Mouse (Mus musculus): ENCODE results near the gene Jpt1. TPM values are rescaled to one million over a fixed set of nuclear protein-coding genes. Genes with fewer than 3 reads are reported as not detected.

Gene Jpt1
- 22.4 TPM for polyA plus RNA-seq (2015; fragmentation: Illumina TruSeq; extraction: RNeasy Lipid Tissue Mini Kit (QIAGEN cat#74804); ENCODE audit: insufficient read depth, low read depth, low replicate concordance)

DNA sequence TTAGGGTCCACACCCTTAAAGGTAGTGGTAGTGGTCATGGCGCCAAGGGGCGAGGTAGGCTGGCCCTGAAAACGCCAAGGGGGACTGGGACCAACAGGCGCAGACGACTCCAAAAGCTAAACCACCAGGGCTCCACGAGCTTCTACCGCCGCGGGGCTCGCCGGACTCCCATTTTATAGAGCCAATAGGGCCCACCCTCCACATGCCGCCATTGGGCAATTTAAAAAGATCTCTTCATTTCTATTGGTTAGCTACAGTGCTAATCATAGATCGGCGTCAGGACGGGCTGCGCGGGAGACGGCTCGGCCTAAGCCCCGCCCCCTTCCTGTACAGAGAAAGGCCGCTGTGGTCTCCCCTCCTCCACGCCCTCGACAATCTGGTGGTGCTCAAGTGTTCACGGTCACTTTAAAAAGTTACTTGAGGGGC, at the start of gene Jpt1:
Gene Jpt1 (minus strand): TSS at position 150 of the 426 bp plus-strand sequence.

GRCm38 (mm10) chr11:115536038-115536681, 22.0 kb upstream of the Jpt1 start, which contains the start of gene Sumo2:
Gene Sumo2, minus strand, starts transcription at chr11:115536276.

DNA sequence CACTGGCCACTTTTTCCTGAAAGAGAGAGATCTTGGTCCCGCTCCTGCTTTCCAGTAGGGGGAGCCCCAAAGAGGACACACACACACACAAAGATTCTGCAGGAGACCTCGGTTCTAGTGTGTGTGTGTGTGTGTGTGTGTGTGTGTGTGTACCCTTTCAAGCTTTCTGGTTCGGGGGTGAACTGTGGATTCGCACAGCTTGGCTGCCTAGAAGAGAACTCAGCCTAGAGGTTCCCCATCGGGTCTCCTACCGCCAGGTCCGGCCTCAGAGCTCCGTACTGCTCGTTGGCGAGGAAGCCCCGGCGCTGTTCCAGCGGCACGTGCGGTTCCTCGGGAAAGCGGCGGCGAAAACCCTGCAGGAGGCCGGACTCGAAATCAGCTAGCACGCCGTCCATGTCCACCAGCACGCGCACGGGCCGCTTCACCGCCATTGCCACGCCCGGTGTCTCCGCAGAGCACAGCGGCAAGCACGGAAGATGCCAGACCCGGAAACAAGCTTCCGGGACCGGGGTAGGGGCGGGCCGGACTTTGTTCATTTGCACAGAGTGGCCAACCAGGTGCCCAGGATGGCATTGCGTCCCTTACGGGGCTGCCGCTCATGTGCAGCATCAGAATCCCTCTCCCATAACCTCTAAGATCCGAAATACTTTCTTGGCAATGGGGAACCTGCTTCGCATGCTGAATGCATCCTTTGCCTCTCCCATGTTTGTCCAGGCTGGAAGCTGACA, 22.7 kb downstream of the Jpt1 start, which contains the start of gene Nt5c:
Gene Nt5c (minus strand): TSS at position 507 of the 728 bp plus-strand sequence.

GRCm38 (mm10) chr11:115475025-115475757, 39.0 kb downstream of the Jpt1 start, which contains the start of gene Armc7:
Gene Armc7, plus strand, starts transcription at chr11:115475667.

DNA sequence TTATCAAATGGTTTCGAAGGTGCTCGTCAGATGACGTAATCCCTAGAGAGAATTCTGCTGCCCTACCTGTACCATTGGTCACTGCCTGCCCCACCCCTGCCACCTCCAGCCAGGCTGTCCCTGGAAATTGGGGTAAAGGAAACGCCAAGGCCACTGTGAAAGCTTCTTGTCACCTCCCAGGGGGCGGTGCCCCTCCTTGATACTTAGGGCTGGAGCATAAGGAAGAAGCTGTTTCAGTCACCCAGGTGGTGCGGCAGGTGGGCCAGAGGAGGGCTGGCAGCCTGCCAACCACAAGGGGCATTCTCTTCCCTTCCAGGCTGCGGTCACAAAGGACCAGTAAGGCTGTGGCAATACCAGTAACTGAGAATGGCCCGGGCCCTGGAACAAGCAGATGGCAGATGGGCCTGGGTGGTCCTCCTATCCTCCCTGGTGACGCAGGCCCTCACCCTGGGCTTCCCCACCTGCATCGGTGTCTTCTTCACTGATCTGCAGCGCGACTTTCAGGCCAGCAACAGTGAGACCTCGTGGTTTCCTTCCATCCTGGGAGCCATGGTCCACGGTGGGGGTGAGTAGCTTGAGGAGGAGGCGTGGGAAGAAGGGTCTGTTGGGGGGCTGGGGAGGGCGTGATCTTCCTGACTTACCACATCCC, 51.8 kb downstream of the Jpt1 start, which contains the start of gene Slc16a5:
Gene Slc16a5 (plus strand): TSS at position 232 of the 649 bp plus-strand sequence.

Other genes with a start within 250 kb of the Jpt1 start
- 0.48 TPM for gene Grin2c, start 247.1 kb downstream of the Jpt1 start, polyA plus RNA-seq (2015; fragmentation: Illumina TruSeq; extraction: RNeasy Lipid Tissue Mini Kit (QIAGEN cat#74804); ENCODE audit: insufficient read depth, low read depth, low replicate concordance)
- gene Fdxr, start 237.3 kb downstream of the Jpt1 start, polyA plus RNA-seq (2015; fragmentation: Illumina TruSeq; extraction: RNeasy Lipid Tissue Mini Kit (QIAGEN cat#74804); ENCODE audit: insufficient read depth, low read depth, low replicate concordance): 10.5 TPM
- 3.3 TPM for gene Fads6, start 216.7 kb downstream of the Jpt1 start, polyA plus RNA-seq (2015; fragmentation: Illumina TruSeq; extraction: RNeasy Lipid Tissue Mini Kit (QIAGEN cat#74804); ENCODE audit: insufficient read depth, low read depth, low replicate concordance)
- gene Otop2, start 207.2 kb downstream of the Jpt1 start, polyA plus RNA-seq (2015; fragmentation: Illumina TruSeq; extraction: RNeasy Lipid Tissue Mini Kit (QIAGEN cat#74804); ENCODE audit: insufficient read depth, low read depth, low replicate concordance): not detected
- gene Ush1g, start 192.3 kb downstream of the Jpt1 start, polyA plus RNA-seq (2015; fragmentation: Illumina TruSeq; extraction: RNeasy Lipid Tissue Mini Kit (QIAGEN cat#74804); ENCODE audit: insufficient read depth, low read depth, low replicate concordance): not detected
- not detected for gene Otop3, start 179.7 kb downstream of the Jpt1 start, polyA plus RNA-seq (2015; fragmentation: Illumina TruSeq; extraction: RNeasy Lipid Tissue Mini Kit (QIAGEN cat#74804); ENCODE audit: insufficient read depth, low read depth, low replicate concordance)
- 44.2 TPM for gene Hid1, start 146.6 kb downstream of the Jpt1 start, polyA plus RNA-seq (2015; fragmentation: Illumina TruSeq; extraction: RNeasy Lipid Tissue Mini Kit (QIAGEN cat#74804); ENCODE audit: insufficient read depth, low read depth, low replicate concordance)
- 2.5 TPM for gene Cdr2l, start 132.5 kb downstream of the Jpt1 start, polyA plus RNA-seq (2015; fragmentation: Illumina TruSeq; extraction: RNeasy Lipid Tissue Mini Kit (QIAGEN cat#74804); ENCODE audit: insufficient read depth, low read depth, low replicate concordance)
- 26.4 TPM for gene Mrpl58, start 110.6 kb downstream of the Jpt1 start, polyA plus RNA-seq (2015; fragmentation: Illumina TruSeq; extraction: RNeasy Lipid Tissue Mini Kit (QIAGEN cat#74804); ENCODE audit: insufficient read depth, low read depth, low replicate concordance)
- gene Atp5h, start 94.4 kb downstream of the Jpt1 start, polyA plus RNA-seq (2015; fragmentation: Illumina TruSeq; extraction: RNeasy Lipid Tissue Mini Kit (QIAGEN cat#74804); ENCODE audit: insufficient read depth, low read depth, low replicate concordance): 161 TPM
- gene Kctd2, start 94.3 kb downstream of the Jpt1 start, polyA plus RNA-seq (2015; fragmentation: Illumina TruSeq; extraction: RNeasy Lipid Tissue Mini Kit (QIAGEN cat#74804); ENCODE audit: insufficient read depth, low read depth, low replicate concordance): 19.3 TPM
- not detected for gene Trim80, start 73.8 kb downstream of the Jpt1 start, polyA plus RNA-seq (2015; fragmentation: Illumina TruSeq; extraction: RNeasy Lipid Tissue Mini Kit (QIAGEN cat#74804); ENCODE audit: insufficient read depth, low read depth, low replicate concordance)
- 2.6 TPM for gene Slc16a5, start 51.9 kb downstream of the Jpt1 start, polyA plus RNA-seq (2015; fragmentation: Illumina TruSeq; extraction: RNeasy Lipid Tissue Mini Kit (QIAGEN cat#74804); ENCODE audit: insufficient read depth, low read depth, low replicate concordance)
- 1.3 TPM for gene Armc7, start 38.7 kb downstream of the Jpt1 start, polyA plus RNA-seq (2015; fragmentation: Illumina TruSeq; extraction: RNeasy Lipid Tissue Mini Kit (QIAGEN cat#74804); ENCODE audit: insufficient read depth, low read depth, low replicate concordance)
- gene Nt5c, start 22.5 kb downstream of the Jpt1 start, polyA plus RNA-seq (2015; fragmentation: Illumina TruSeq; extraction: RNeasy Lipid Tissue Mini Kit (QIAGEN cat#74804); ENCODE audit: insufficient read depth, low read depth, low replicate concordance): 14.2 TPM
- 54.9 TPM for gene Sumo2, start 21.9 kb upstream of the Jpt1 start, polyA plus RNA-seq (2015; fragmentation: Illumina TruSeq; extraction: RNeasy Lipid Tissue Mini Kit (QIAGEN cat#74804); ENCODE audit: insufficient read depth, low read depth, low replicate concordance)
- gene Nup85, start 50.0 kb upstream of the Jpt1 start, polyA plus RNA-seq (2015; fragmentation: Illumina TruSeq; extraction: RNeasy Lipid Tissue Mini Kit (QIAGEN cat#74804); ENCODE audit: insufficient read depth, low read depth, low replicate concordance): 28.3 TPM
- 16.0 TPM for gene Mrps7, start 89.5 kb upstream of the Jpt1 start, polyA plus RNA-seq (2015; fragmentation: Illumina TruSeq; extraction: RNeasy Lipid Tissue Mini Kit (QIAGEN cat#74804); ENCODE audit: insufficient read depth, low read depth, low replicate concordance)
- 10.9 TPM for gene Gga3, start 89.7 kb upstream of the Jpt1 start, polyA plus RNA-seq (2015; fragmentation: Illumina TruSeq; extraction: RNeasy Lipid Tissue Mini Kit (QIAGEN cat#74804); ENCODE audit: insufficient read depth, low read depth, low replicate concordance)
- 27.7 TPM for gene Mif4gd, start 98.6 kb upstream of the Jpt1 start, polyA plus RNA-seq (2015; fragmentation: Illumina TruSeq; extraction: RNeasy Lipid Tissue Mini Kit (QIAGEN cat#74804); ENCODE audit: insufficient read depth, low read depth, low replicate concordance)
- gene Slc25a19, start 113.9 kb upstream of the Jpt1 start, polyA plus RNA-seq (2015; fragmentation: Illumina TruSeq; extraction: RNeasy Lipid Tissue Mini Kit (QIAGEN cat#74804); ENCODE audit: insufficient read depth, low read depth, low replicate concordance): 8.3 TPM
- 10.1 TPM for gene Grb2, start 194.2 kb upstream of the Jpt1 start, polyA plus RNA-seq (2015; fragmentation: Illumina TruSeq; extraction: RNeasy Lipid Tissue Mini Kit (QIAGEN cat#74804); ENCODE audit: insufficient read depth, low read depth, low replicate concordance)

Data from pancreas, adult 10 weeks (tissue).